Mouse (Mus musculus) urinary bladder, adult 18-20 months (tissue): Measurements from ENCODE around the gene Ipo9.

Experiments
- DNase-seq, 2 experiments: peaks; one replicate each; pipeline ENCODE4 v3.0.0; 2022; ENCODE audit warnings: low spot score in 2 of 2, mixed read lengths in 2 of 2

The Ipo9 gene

DNA sequence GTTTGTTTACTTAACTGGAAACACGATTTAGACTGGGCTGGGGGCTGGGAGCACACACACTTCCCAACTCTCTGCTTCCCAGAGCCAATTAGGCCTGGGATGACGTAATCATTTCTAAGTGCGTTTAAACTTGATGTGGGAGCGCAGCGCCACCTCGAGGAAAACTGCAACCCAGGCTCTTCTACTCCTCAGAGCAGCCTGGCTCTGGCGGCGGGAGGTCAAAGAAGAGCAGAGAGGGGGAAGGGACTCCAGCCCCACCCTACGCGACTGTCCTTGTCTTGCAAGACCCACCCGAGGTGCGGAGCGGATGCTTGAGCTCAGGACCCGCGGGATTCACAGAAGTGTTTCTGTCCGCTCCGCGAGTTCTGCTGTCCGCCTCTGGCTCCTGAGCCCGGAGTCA lies 62.1 kb downstream of the Ipo9 start:
- peak; percentile 78 to 82 for DNase-seq

DNA sequence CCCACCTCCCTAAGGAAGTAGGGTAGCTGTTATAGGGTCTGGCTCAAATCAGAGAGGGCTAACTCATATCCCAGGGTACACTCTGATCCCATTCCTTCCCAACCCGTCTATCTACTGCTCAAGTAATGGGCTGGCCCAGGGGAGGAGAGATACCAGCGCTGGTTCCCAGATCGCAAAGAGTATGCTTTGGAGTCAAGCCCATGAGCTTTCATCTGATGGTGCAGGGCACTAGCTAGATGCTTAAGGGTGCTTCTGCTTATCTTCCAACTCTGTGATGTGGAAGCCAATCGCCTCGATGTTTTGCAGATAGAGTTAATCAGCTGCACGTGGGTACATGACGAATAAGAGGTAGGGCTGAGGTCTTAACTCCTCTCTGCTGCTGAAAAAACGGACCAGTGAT lies 62.7 kb downstream of the Ipo9 start:
- no peak for DNase-seq

DNA sequence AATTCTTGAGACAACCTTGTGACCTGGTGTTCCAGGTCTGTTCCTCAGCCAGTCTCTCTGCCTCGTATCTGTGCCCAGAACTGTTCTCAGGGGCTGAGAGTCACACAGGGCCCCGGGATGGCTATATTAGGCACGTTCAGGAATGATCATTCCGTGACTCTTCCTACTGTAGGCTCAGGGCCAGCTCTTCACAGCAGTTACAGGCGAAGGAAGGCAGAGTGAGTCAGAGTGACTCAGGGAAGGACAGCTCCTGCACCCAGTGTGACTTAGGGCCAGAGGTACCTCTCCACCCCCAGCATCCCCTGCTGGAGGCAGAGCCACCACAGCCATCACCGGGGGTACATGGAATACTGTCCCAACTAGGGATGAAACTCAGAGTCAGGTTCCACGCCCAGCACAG lies 63.3 kb downstream of the Ipo9 start:
- DNase-seq, result no peak

DNA sequence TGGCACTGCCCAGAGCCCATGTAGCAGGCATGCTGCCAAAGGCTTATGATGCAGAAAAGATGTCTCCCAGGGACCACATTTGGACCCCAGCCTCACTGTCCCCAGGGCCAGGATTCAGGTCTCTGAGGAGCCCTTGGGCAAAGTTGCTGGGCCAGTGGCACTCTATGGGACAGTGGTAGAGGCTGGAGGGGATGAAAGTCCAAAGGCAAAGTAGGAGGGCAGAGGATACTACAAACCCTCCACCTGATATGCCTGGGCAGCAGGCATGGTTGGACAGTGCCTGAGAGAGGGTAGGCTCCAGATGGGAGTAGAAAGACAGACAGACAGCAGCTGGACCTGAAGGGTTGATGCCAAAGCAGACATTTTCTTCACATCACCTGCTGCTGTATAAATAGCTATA lies 63.9 kb downstream of the Ipo9 start:
- DNase-seq, result no peak

DNA sequence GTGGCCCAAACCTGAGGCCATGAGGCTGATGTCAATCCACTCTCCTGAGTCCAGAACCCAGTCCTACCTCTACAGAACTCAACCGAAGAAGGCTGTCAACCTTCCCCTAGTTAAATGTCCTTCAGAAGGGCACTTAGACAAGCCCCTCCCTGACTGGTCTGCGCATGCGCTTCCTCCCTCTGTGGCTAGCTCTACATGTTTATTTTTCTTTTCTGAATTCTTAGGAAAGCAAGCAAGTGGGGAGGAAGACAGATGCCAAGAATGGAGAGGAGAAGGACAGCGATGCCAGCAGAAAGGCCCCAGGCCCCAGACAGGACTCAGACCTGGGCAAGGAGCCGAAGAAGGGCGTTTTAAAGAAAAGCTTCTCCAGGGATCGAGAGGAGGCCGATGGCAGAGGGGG lies 66.9 kb downstream of the Ipo9 start:
- DNase-seq, result no peak

DNA sequence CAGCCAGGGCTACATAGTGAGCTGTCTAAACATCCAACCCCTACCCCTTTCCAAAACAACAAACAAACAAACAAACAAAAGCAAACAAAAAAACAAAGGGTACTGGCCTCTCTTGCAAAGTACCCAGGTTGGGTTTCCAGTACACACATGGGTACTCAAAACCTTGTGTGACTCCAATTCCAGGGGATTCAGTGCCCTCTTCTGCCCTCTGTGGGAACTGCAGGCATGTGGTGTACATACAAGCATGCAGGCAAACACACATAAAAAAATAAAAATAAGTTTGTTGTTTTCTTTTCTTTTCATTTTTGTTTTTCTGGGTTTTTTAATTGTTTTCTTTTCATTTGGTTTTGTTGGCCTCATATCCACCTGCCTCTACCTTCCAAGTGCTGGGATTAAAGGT lies 68.2 kb downstream of the Ipo9 start:
- DNase-seq, result no peak

GRCm38 (mm10) chr1:135361491-135361890 lies 68.8 kb downstream of the Ipo9 start:
- DNase-seq, result no peak

DNA sequence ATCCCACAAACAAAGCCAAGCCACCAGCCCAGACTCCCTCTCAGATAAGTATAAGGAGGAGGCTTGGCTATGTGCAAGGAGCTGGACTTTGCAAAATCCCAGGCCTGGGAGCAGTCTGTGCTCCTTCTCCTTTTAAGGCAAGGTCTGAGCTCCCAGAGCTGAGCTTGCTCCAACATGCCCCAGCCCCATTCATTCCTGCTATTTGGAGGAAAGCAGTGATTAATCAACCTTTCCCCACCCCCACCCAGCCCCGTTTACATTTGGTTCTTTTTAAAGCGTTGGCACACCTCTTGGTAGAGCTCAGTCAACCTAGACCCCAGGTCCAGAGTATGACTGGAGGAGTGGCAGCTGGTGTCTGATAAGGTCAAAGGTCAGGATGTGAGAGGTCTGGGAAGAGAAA lies 71.2 kb downstream of the Ipo9 start:
- DNase-seq, result no peak

GRCm38 (mm10) chr1:135351953-135352352 lies 78.3 kb downstream of the Ipo9 start:
- DNase-seq, result no peak

- DNase-seq, result no peak
These were observed 82.7 kb downstream of the Ipo9 start for GRCm38 (mm10) chr1:135347498-135348169.

DNA sequence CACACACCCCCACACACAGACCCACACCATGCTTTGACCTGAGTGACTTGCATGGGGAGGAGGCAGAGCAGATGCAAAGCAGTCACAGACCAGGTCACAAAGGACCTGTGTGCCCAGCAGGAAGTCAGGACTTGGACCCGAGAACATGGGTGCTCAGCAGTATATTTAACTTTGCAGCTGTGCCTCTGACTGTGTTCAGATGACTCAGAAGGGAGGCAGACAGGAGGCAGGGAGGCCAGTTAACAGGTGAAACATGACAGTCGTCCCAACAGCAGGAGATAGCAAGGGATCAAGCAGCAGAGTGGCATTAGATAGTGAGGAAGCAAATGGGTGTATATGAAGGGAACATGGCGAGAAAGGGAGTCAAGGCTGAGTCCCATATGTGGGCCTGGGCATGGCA lies 83.4 kb downstream of the Ipo9 start:
- no peak for DNase-seq

DNA sequence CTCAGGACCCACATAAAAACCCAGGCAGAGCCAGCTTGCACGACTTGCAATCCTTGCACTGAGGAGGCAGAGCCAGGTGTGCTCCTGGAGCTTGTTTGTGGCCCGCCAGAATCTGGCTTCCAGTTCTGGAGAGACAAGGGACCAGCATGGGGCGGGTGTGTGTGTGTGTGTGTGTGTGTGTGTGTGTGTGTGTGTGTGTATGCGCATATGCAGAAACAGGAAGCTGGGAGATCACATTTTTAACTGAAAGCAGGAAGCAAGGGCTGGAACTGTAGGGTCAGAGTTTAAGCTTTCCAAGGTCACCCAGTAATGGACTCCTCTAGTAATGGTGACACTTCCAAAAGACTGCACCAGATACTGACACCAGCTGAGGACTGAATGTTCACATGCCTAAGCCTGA lies 86.3 kb downstream of the Ipo9 start:
- no peak for DNase-seq

DNA sequence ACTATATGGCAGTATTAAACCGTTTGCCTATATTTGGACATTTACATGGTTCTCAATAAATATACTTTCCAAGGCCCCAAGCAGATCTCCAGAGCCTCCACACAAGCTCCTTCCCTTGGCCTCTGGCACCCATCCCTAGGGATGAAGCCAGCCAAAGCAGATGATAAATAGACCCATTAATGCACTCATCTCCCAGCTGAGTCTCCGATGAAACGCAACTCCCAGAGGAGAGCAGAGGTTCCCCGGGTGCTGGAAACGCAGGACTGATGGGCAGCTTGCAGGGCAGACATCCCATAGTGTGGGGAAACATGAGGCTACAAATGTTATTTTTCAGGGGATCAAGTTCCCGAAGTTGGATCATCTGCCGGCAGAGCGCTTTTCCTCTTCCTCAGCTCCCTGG lies 88.4 kb downstream of the Ipo9 start:
- DNase-seq, result no peak
